Comparison of ENCODE assay signal across 16 mouse cellular contexts in genomic region chr11:106928935-106929334, GRCm38 (mm10). TPM values are rescaled to one million over a fixed set of nuclear protein-coding genes. Genes with fewer than 3 reads are reported as not detected.
DNase-seq lines count a peak whose midpoint lies in the region; ATAC-seq and TF ChIP-seq lines count a peak whose summit lies in the region.
"Had no signal": no experiment of that assay in that cellular context is flagged by ENCODE, and none has a peak within 500 bp of the region (broad histone marks: within the 10 kb centered on the region; RNA-seq: fewer than 3 reads in every experiment).

No protein-coding gene starts in this region.

- H3K4me3 ChIP-seq in intestine, postnatal 0 days (ENCODE audit: low read depth, low read length) = no peak overlapping the region
- H3K4me3 ChIP-seq in intestine, embryonic 16.5 days (ENCODE audit: low read length) = no peak overlapping the region
- H3K4me3 ChIP-seq in midbrain, embryonic 16.5 days (ENCODE audit: low read depth, low read length) = no peak overlapping the region
- H3K4me3 ChIP-seq: limb, embryonic 13.5 days; midbrain, embryonic 15.5 days had no signal

- no peaks in the 10 kb centered on the region for H3K36me3 ChIP-seq in intestine, postnatal 0 days (ENCODE audit: control insufficient read depth, insufficient read depth)
- no peaks in the 10 kb centered on the region for H3K36me3 ChIP-seq in intestine, embryonic 16.5 days (ENCODE audit: control insufficient read depth, insufficient read depth, low read length)
- H3K36me3 ChIP-seq in midbrain, embryonic 16.5 days (ENCODE audit: control insufficient read depth, insufficient read depth, low read length) = no peaks in the 10 kb centered on the region
- H3K36me3 ChIP-seq: G1E; limb, embryonic 13.5 days; midbrain, embryonic 15.5 days had no signal

- WGBS in intestine, postnatal 0 days = 64% methylated on average over 2 of the region's 2 CpGs
- 54% methylated on average over 2 of the region's 2 CpGs for WGBS in intestine, embryonic 16.5 days
- 59% methylated on average over 2 of the region's 2 CpGs for WGBS in midbrain, embryonic 16.5 days

- H3K9me3 ChIP-seq in intestine, postnatal 0 days (ENCODE audit: control insufficient read depth) = no peaks in the 10 kb centered on the region
- 0 out of 2 replicates have a peak, but pooled peaks cover 3% of the 10 kb centered on the region for H3K9me3 ChIP-seq in intestine, embryonic 16.5 days (ENCODE audit: control insufficient read depth, low read length)
- no peaks in the 10 kb centered on the region for H3K9me3 ChIP-seq in midbrain, embryonic 16.5 days (replicated peaks; ENCODE audit: control insufficient read depth, low read length, poor library complexity, severe bottlenecking)
- H3K9me3 ChIP-seq: G1E; limb, embryonic 13.5 days; midbrain, embryonic 15.5 days had no signal

- peak; percentile 13 for DNase-seq in thymus, postnatal 14 days
- no peak for DNase-seq in thymus, postnatal 36 days
- DNase-seq in ZHBTc4 (ENCODE audit: low read depth, low spot score) = peak; percentile 50
- DNase-seq in right cerebral cortex, postnatal 14 days = no peak
- no peak for DNase-seq in heart, adult 8-10 months (ENCODE audit: low spot score)
- DNase-seq: adrenal gland, postnatal 25 days; heart, postnatal 4 days; kidney, adult 8-10 months; layer of hippocampus, adult 9-11 months; lung, postnatal 4 days had no signal

- H3K4me1 ChIP-seq in intestine, postnatal 0 days (replicated peaks; ENCODE audit: control insufficient read depth, insufficient read depth, low read length) = no peaks in the 10 kb centered on the region
- H3K4me1 ChIP-seq in intestine, embryonic 16.5 days (ENCODE audit: control insufficient read depth, insufficient read depth, low read length) = no peaks in the 10 kb centered on the region
- no peaks in the 10 kb centered on the region for H3K4me1 ChIP-seq in midbrain, embryonic 16.5 days (ENCODE audit: control insufficient read depth, insufficient read depth, low read length)
- H3K4me1 ChIP-seq: limb, embryonic 13.5 days; midbrain, embryonic 15.5 days had no signal

- no peak for ATAC-seq in intestine, postnatal 0 days
- no peak for ATAC-seq in intestine, embryonic 16.5 days
- ATAC-seq in midbrain, embryonic 16.5 days = no peak
- ATAC-seq: midbrain, embryonic 15.5 days had no signal

- no peaks in the 10 kb centered on the region for H3K27me3 ChIP-seq in intestine, postnatal 0 days (replicated peaks; ENCODE audit: control insufficient read depth, insufficient read depth, low read length)
- H3K27me3 ChIP-seq in intestine, embryonic 16.5 days (replicated peaks; ENCODE audit: control insufficient read depth, insufficient read depth, low read length) = no peaks in the 10 kb centered on the region
- no peaks in the 10 kb centered on the region for H3K27me3 ChIP-seq in midbrain, embryonic 16.5 days (ENCODE audit: control insufficient read depth, insufficient read depth, low read depth, low read length)
- H3K27me3 ChIP-seq: limb, embryonic 13.5 days; midbrain, embryonic 15.5 days had no signal

- H3K4me2 ChIP-seq in intestine, postnatal 0 days (replicated peaks; ENCODE audit: low read depth) = no peak overlapping the region
- H3K4me2 ChIP-seq in intestine, embryonic 16.5 days (ENCODE audit: low read depth, low read length) = no peak overlapping the region
- H3K4me2 ChIP-seq in midbrain, embryonic 16.5 days (ENCODE audit: low read length) = no peak overlapping the region
- H3K4me2 ChIP-seq: limb, embryonic 13.5 days; midbrain, embryonic 15.5 days had no signal

- H3K9ac ChIP-seq in intestine, postnatal 0 days (ENCODE audit: low read depth, low read length) = no peak overlapping the region
- H3K9ac ChIP-seq in intestine, embryonic 16.5 days (ENCODE audit: low read depth, low read length) = no peak overlapping the region
- no peak overlapping the region for H3K9ac ChIP-seq in midbrain, embryonic 16.5 days (ENCODE audit: low read depth, low read length)
- H3K9ac ChIP-seq: limb, embryonic 13.5 days; midbrain, embryonic 15.5 days had no signal

- TF ChIP-seq CTCF in intestine, postnatal 0 days (IDR thresholded peaks at IDR 0.05; ENCODE audit: low read depth) = peak; percentile 44

- H3K27ac ChIP-seq in intestine, postnatal 0 days (ENCODE audit: low read depth, low read length) = no peak overlapping the region
- no peak overlapping the region for H3K27ac ChIP-seq in intestine, embryonic 16.5 days (ENCODE audit: low read length)
- H3K27ac ChIP-seq in midbrain, embryonic 16.5 days (ENCODE audit: low read length) = no peak overlapping the region
- H3K27ac ChIP-seq: limb, embryonic 13.5 days; midbrain, embryonic 15.5 days had no signal

RNA-seq across cellular contexts. Expression of gene Smurf2, which starts 8.4 kb away (rescaled TPM):
- polyA plus RNA-seq in intestine, postnatal 0 days (2015; fragmentation: Nextera tagmentation; extraction: Ambion mirVana) = 8.0 and 8.9 TPM in 2 replicates
- polyA plus RNA-seq in intestine, embryonic 16.5 days (2015; fragmentation: Nextera tagmentation; extraction: Ambion mirVana) = 8.7 and 9.4 TPM in 2 replicates
- 10 to 100 TPM; 34.0 to 40.3 (median 37.2) TPM for total RNA-seq in heart, adult 8-10 months (2022)
- 11.3 and 12.1 TPM in 2 replicates for polyA plus RNA-seq in midbrain, embryonic 16.5 days (2015; fragmentation: Nextera tagmentation; extraction: Ambion mirVana)

Comparison
In these comparisons a context has a peak if more than half of its experiments do, and no peak if none do; other contexts are left out.
1. DNase-seq: peak in thymus, postnatal 14 days (single experiment) and ZHBTc4 (single experiment); none in thymus, postnatal 36 days (0 of 2), right cerebral cortex, postnatal 14 days (single experiment) and heart, adult 8-10 months (single experiment).